Mouse (Mus musculus) megakaryocyte, embryonic 14.5 days (primary cell): ENCODE measurements around the gene Lgals3. TPM values are rescaled to one million over a fixed set of nuclear protein-coding genes. Genes with fewer than 3 reads are reported as not detected.

Experiments used
- H3K27me3 ChIP-seq: replicated peaks from 2 replicates; pipeline ENCODE3; 2012; ENCODE audit warnings: inconsistent platforms
- H3K36me3 ChIP-seq: replicated peaks from 2 replicates; pipeline ENCODE3; 2012; ENCODE audit warnings: low read length, inconsistent platforms, mixed read lengths
- H3K4me1 ChIP-seq: 2 replicates; pipeline ENCODE4 v1.6.1; 2012; ENCODE audit warnings: inconsistent platforms
- H3K4me3 ChIP-seq: replicated peaks from 2 replicates; pipeline ENCODE3; 2012; ENCODE audit warnings: moderate library complexity, mild to moderate bottlenecking, inconsistent platforms
- H3K9me3 ChIP-seq: 2 replicates; pipeline ENCODE4 v1.6.1; 2012; ENCODE audit warnings: inconsistent platforms
- FLI1 ChIP-seq: IDR thresholded peaks from 2 replicates; pipeline ENCODE4 v1.6.1; 2012; ENCODE audit warnings: low read length, inconsistent platforms, mixed read lengths
- GATA1 ChIP-seq: IDR thresholded peaks from 3 replicates; pipeline ENCODE4 v1.6.1; 2012; ENCODE audit warnings: mixed read lengths, low read length, inconsistent platforms, borderline replicate concordance
- polyA plus RNA-seq: library from polyadenylated mRNA; stranded (reverse); fragments of >175 nt; gene quantifications from 2 replicates; pipeline ENCODE4 v1.2.3, GENCODE M21; 2012; ENCODE audit warnings: low replicate concordance; ENCODE audit not compliant: insufficient read depth

Gene Lgals3
- polyA plus RNA-seq, 1 experiment: 566 TPM

GRCm38 (mm10) chr14:47419034-47419625 is 51.6 kb downstream of the Lgals3 start:
- Histone ChIP-seq H3K4me3 (no peak overlapping the region), H3K9me3 (no peaks in the 10 kb centered on the region), H3K4me1 (peaks cover 18% of the 10 kb centered on the region), H3K36me3 (peaks cover 23% of the 10 kb centered on the region), H3K27me3 (peaks cover 4% of the 10 kb centered on the region)
- no peak for TF ChIP-seq GATA1
- no peak for TF ChIP-seq FLI1

GRCm38 (mm10) chr14:47419723-47420276 is 52.2 kb downstream of the Lgals3 start:
- H3K4me3 ChIP-seq: no peak overlapping the region
- no peak for TF ChIP-seq GATA1
- no peak for TF ChIP-seq FLI1
- peaks cover 18% of the 10 kb centered on the region for H3K4me1 ChIP-seq

GRCm38 (mm10) chr14:47421606-47422005 is 54.1 kb downstream of the Lgals3 start:
- H3K4me3 ChIP-seq: no peak overlapping the region
- H3K9me3 ChIP-seq: no peaks in the 10 kb centered on the region
- TF ChIP-seq FLI1 (no peak), GATA1 (no peak)
- peaks cover 18% of the 10 kb centered on the region for H3K4me1 ChIP-seq
- no peaks in the 10 kb centered on the region for H3K36me3 ChIP-seq
- H3K27me3 ChIP-seq: peaks cover 6% of the 10 kb centered on the region

More at GRCm38 (mm10) chr14:47419723-47420276, 52.2 kb downstream of the Lgals3 start:
- H3K27me3 ChIP-seq: peaks cover 4% of the 10 kb centered on the region
- no peaks in the 10 kb centered on the region for H3K9me3 ChIP-seq
- H3K36me3 ChIP-seq: peaks cover 16% of the 10 kb centered on the region

- no peaks in the 10 kb centered on the region for H3K9me3 ChIP-seq
These were observed 54.9 kb downstream of the Lgals3 start for GRCm38 (mm10) chr14:47422466-47422865.

GRCm38 (mm10) chr14:47432987-47433386 is 65.4 kb downstream of the Lgals3 start:
- no peaks in the 10 kb centered on the region for H3K36me3 ChIP-seq
- no peak for TF ChIP-seq FLI1
- no peak for TF ChIP-seq GATA1
- no peaks in the 10 kb centered on the region for H3K4me1 ChIP-seq
- no peaks in the 10 kb centered on the region for H3K27me3 ChIP-seq
- H3K9me3 ChIP-seq: no peaks in the 10 kb centered on the region
- H3K4me3 ChIP-seq: no peak overlapping the region

More at GRCm38 (mm10) chr14:47422466-47422865, 54.9 kb downstream of the Lgals3 start:
- H3K4me3 ChIP-seq: no peak overlapping the region
- H3K36me3 ChIP-seq: no peaks in the 10 kb centered on the region
- TF ChIP-seq GATA1: no peak
- no peak for TF ChIP-seq FLI1
- H3K4me1 ChIP-seq: peaks cover 10% of the 10 kb centered on the region
- H3K27me3 ChIP-seq: peaks cover 6% of the 10 kb centered on the region

Other genes with a start within 250 kb of the Lgals3 start
- gene Gch1, start 178.3 kb upstream of the Lgals3 start, polyA plus RNA-seq: 3.1 TPM in 1 of 2 replicates, not detected in the other
- 1.00 and 2.5 TPM in 2 replicates for gene Wdhd1, start 90.9 kb upstream of the Lgals3 start, polyA plus RNA-seq
- gene Socs4, start 90.8 kb upstream of the Lgals3 start, polyA plus RNA-seq: 0.18 TPM in 1 of 2 replicates, not detected in the other
- gene Mapk1ip1l, start 69.5 kb upstream of the Lgals3 start, polyA plus RNA-seq: 26.1 and 30.4 TPM in 2 replicates
- gene Dlgap5, start 50.7 kb downstream of the Lgals3 start, polyA plus RNA-seq: 4.1 and 11.0 TPM in 2 replicates
- gene Fbxo34, start 82.7 kb downstream of the Lgals3 start, polyA plus RNA-seq: 4.2 and 4.8 TPM in 2 replicates
- 0.28 TPM in 1 of 2 replicates, not detected in the other for gene Atg14, start 202.9 kb downstream of the Lgals3 start, polyA plus RNA-seq